Mouse (Mus musculus) left cerebral cortex, postnatal 14 days (tissue): Measurements from ENCODE around the gene Copz1. TPM values are rescaled to one million over a fixed set of nuclear protein-coding genes. Genes with fewer than 3 reads are reported as not detected.

ENCODE experiments used
- DNase-seq, 2 experiments: peaks; one replicate each; pipeline ENCODE4 v3.0.0; 2021 to 2022; ENCODE audit warnings: low spot score in 2 of 2, mixed read lengths in 1 of 2
- intact Hi-C: fragments of 180-260 bp; cut with DNase I; formaldehyde crosslinking; loops from one replicate; pipeline ENCODE4 v1.15.1; 2025
- total RNA-seq, 2 experiments: library from RNA; stranded (reverse); gene quantifications; 2 replicates each; pipeline ENCODE4 v1.2.3; 2021

Copz1 gene
- total RNA-seq, 2 experiments from 2014 or later: 107 to 114 TPM

DNA sequence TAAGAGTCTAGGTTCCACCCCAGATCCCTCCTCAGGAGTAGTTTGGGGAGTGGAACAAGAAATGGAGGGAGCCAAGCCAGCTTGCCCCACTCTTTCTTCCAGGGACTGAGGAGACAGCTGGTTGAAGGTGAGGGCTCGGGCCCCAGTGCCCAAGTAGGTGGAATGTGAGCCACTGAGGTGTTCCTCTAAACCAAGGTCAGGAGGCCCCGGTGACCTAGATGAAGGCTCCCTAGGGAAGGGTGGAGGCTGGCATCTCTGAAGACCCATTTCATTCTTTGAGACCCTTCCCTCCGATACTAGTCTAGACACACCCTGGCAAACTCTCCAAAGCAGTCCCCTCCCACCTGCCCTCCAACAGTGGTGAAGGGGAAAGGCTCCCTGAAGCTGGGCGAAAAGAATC is 49.9 kb downstream of the Copz1 start:
- DNase-seq: no peak
- intact Hi-C loops: no loop called here

DNA sequence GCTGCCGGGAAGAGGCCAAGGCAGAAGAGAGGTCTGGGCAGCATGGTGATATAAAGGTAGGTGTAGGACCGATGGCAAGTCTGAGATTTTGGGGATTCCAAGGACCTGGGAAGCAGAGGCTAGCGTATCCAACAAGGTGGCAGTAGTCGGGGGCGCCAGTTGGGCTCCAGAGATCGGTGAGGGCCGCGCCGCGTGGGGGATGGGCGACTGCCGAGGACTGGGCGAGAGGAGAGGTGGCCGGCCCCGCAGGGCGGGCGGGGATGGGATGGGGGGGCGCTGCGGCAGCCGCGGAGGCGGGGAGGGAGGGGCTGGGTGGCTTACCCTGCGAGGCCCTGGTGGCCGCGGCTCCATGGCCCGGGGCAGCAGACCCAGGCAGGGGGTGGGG is 50.5 kb downstream of the Copz1 start:
- no peak for DNase-seq
- intact Hi-C loops: no loop called here

DNA sequence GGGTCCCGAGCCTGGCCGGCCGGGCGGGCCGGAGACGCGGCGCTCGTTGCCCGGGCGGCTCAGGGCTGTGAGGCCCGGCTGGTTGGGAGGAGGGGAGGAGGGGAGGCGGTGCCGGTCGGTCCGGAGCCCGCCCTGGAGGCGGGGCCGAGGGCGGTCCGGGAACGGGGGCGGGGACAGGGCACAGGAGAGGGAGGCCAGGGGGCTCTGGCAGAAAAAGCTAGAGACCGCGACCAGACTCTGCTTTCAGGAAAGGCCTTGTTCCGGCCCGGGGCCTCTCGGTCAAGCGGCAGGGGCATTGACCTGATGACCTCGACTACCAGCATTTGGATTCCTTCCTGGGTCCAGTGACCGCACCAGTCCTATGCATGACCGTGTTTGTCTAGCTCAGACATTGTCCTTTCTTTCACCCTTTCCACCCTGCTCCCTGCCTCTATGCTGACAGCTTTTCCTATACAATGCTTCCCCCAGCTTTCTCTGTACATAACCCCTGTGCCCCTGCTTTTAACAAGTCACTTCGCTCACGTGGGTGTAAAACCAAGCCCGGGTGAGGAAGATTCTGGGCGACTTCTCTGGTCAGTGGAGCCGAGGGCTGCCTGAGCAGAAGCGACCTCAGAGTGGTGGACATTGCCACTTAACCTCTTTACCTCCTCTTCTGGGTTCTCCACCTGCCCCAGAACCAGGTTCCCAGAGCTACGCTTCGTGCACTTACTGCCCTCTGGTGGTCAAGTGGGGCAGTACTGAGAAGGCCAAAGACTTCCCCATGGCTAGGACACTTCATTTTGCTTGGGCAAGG is 51.1 kb downstream of the Copz1 start:
- intact Hi-C loops: no loop called here
- peak; percentile 69 to 79 for DNase-seq

DNA sequence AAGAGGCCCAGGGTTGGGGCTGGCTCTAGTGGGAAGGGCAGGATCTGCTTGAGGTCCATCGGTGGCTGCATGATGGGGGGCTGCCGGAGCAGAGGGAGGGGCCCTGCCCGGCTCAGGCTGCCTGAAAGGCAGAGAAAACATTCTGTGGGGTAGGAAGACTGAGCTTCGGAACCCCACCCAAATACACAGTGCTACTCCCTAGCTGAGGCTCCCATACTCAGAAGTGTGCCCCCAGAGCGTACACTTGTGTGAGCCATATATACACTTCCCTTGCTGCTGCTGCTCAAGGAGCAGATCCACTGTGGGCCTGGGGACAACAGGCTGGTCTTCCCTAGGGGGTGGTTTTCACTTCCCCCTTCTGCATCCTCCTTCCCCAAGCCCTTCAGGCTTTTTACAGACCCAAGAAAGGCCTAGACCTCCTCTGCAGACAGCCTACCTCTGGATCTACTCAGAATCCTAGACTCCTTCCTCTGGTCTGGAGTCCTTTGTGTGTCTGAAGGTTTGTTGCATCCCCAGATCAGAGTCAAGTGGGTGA is 60.6 kb downstream of the Copz1 start:
- intact Hi-C loops: no loop called here

DNA sequence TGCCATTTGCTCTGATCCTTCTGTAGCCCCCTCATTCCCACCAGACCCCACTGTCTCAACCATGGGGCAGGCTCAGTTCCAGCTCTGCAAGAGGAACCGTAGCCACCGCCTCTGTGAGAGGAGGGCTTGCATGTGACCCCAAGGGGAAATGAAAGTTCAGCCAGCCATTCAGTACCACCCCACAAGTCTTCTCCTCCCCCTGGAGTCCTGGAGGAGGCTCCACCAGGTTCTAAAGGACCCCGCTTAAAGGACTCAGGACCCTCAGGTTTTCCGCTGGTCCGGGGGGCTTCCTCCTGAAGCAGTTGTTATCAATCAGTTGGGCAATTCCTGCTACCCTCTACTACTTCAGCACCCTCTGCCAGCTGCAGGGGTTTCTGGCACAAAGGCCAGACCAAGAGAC is 61.2 kb downstream of the Copz1 start:
- DNase-seq: no peak
- intact Hi-C loops: no loop called here

More for the DNA sequence above, 60.6 kb downstream of the Copz1 start:
- DNase-seq: no peak

DNA sequence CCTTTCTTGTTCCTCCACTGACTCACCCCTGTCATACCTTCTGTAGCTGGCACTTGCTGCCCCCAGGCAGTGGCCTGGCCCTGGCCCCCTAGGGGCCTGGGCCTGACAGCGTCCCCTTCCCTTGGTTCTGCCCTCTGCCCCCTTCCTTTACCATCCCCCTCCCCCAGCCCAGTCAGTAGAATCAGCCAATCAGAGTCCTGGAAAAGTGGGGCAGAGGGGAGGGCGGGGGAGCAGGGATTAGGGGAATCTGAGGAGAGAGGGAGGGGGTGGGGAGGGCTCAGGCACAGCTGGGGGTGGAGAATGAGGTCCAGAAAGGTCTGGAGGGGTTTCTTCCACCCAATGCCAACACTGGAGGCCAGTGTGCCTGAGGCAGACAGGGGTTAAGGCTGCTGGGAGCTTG is 61.7 kb downstream of the Copz1 start:
- DNase-seq: no peak
- intact Hi-C loops: no loop called here

DNA sequence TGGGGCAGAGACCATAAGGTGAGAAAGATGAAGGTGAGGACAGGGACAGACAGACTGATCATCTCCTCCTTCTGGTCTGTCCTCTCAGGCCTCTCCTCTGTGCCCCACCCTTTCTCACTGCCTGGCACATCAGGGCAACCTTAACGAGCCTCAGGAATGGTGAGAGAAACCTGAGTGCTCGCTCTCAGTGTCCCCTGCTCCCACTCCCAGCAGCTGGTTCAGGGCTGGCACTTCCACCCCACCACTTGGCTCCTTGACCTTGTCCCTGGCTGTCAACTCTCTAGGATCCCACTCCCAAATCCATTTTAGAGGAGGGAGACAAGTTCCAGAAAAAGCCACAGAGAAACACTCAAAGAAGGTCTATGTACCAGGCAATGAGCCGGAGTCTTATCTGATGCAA is 62.5 kb downstream of the Copz1 start:
- intact Hi-C loops: no loop called here

DNA sequence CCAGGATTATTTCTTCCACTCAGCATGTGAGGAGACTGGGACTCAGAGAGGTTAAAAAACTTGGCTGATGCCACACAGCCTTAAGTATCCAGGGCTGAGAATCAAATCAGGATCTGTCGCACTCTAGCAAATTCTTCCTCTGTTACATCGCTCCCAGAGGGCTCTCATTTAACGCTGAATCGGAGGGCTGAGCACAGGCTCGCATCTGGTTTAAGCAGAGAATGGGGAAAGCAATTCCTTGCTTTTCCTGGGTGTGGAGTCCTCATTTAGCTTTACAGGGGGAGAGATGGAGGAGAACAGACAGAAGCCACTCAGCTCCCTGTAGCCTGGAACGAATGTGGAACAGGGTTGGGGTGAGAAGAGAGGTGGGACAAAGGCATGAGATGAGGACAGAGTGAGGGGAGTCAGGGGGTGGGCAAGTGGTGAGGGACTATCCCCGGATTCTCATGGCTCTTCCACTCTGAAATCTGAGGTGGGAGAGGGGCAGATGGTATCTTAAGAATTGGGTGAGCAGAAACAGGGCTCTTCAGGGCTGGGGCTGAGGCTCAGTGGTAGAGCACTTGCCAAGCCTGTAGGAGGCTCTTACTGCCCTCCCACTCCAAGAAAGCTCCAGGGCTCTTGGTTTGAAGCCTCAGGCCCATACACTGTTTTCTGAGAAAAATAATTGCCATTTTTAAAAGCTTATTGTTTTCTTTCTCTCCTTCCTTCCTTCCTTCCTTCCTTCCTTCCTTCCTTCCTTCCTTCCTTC is 63.1 kb downstream of the Copz1 start:
- intact Hi-C loops: no loop called here
- no peak for DNase-seq

More for the DNA sequence above, 62.5 kb downstream of the Copz1 start:
- no peak for DNase-seq

DNA sequence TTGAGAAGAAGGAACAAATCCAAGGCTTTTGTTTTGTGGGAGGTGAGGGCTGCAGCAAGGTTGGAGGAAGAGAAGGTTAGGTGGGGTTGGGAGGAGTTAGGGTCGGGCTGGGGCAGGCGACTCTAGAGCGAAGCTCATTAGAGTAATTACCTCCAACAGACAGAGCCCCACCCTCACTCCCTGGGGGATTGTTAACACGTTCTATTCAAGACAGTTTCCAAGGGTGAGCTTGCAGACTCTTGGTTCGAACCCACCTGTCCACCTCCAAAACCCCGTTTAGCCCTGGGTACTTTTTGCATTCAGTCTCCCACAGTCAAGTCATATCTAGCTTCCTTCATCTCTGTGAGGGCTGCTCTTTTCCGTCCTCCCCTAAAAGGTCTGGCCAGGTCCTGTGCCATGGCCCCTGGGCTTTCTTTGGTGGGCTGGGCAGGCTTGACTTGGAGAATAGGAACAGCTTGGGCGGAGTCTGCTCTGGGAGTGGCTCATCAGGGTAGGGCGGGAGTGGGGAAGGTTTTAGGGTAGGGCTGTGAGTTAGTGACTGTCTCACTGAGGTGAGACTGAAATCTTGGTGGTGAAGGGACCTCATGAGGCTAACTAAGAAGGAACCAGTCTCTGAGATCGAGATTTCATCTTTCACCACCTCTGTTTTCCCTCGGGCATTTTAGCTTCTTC is 64.6 kb downstream of the Copz1 start:
- intact Hi-C loops: no loop called here
- no peak for DNase-seq

DNA sequence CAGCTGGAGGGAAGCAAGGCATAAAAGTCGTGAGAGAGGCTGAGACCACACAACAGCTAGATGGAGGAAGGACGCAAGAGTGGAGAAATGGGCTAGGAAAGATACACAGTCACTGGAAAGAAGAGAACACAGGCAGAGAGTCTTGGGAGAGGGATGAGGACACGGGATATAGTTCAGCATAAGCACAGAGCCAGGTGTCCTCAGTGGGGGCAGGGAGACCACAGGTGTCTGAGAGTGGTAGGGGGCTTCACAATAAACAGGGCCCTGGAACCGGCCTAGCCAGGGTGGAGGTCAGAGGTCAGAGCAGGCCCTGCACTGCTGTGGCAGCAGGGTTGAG is 66.3 kb downstream of the Copz1 start:
- no peak for DNase-seq
- intact Hi-C loops: no loop called here

DNA sequence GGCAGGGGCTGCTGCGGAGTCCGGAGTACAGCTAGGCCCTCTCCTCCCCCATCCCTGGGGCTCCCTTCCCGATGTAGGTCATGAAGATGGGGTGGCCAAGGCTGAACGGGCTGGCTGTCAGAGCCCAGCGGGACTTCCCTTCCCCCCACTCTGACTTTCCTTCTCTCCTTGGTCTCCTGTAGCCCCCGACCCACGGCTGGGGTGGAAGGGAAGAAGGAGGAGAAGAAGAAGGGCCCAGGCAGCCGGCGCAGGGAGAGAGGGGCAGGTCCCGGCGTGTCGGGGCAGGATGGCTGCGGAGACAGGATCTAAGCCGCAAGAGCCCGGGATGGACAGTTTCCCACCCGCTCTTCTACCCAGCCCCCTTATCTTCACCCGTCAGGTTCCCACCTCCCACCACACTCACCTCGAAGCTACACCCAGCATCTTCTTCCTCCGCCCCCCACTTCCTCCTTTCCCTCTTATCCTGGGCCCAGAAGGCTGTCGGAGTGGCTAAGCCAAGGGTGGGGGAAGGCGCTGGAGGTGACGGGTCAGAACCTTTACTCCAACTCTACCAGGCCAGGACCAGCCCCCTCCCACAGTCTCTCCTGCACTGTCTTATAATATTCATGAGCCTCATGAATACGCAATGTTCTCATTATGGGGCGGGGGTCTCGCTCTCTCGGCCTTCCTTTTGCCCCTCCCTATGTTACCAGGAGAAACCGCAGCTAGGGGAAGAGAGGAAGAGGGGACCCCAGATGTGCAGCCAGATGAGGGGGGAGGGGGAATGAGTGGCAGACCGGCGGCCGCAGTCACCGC is 66.8 kb downstream of the Copz1 start:
- no peak for DNase-seq
- intact Hi-C loops: no loop called here

DNA sequence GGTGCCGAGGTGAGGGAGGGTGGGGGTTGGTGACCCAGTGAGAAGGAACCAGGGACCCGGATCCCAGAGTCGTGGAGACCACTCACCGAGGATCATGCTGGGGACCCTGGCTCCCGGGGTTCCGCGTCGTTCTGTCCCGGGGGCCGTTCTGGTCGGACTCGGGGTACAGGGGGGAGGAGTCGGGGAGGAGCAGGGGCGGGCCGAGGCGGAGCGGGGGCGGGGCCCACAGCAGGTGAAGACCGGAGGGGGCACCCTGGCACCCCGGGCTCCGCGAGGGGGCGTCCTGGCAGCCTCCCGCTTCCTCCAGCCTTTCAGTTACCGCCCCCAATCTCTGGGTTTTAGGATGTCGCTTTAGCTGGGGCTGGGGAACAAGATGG is 67.4 kb downstream of the Copz1 start, which contains the start of gene Zfp385a:
TSS of gene Zfp385a (minus strand) at position 133 of the 377 bp plus-strand sequence.
- DNase-seq: peak; percentile 77 to 80
- intact Hi-C loops: no loop called here

DNA sequence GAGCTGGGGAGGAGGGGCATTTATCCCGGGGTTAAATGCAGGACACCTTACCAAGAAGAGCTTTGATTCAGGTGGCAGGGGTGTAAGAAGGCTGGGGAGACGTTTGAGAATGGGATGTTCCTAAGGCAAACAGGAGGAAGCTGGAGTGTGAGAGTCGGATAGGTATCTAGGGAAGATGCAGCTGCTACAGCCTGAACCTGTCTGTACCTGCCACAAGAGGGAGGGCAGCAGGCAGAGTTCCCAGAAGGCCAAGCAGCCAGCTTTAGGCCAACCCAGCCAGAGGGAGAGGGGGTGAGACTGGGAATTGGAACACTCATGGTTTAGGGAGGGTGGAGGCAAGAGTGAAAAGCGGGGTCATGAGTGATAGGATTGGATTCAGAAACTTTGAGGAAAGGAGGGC is 68.3 kb downstream of the Copz1 start:
- intact Hi-C loops: no loop called here
- DNase-seq: no peak

DNA sequence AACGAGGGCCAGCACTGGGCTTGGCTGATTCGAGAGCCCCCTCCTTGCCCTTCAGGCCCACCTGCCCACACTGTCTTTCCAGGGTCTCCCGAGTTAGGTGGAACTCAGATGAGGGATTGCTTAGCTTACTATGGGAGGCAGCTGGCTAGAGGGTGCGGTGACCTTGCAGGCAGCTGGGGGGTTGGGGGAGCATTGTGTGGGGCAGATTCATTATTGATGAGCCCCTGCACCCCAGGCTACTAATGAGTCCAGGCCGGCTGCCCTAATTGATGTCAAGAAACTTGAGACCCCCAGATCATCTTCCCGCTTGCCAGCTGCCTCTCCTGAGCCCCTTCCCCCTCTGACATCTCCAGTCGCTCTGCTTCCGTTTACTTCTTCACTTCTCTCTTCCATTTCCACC is 69.0 kb downstream of the Copz1 start:
- DNase-seq: no peak
- intact Hi-C loops: no loop called here

DNA sequence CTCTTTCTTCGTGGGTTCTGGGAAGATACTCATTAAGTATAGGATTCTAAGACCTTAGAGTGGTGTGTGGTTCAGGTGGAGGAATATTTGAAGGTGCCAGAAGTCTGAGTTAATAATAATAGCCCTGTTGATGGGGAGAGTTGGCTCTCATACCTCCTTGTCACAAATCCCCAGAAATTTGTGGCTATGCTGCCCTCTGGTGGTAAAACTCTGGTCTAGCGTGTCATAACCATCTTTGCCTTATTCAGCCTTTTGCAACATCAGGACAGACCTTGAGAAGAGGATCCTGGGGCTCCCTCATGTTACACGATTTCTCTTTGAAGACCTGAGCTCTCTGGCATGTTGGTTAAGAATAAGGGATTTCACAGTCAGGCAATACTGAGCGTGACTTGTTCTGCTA is 69.9 kb downstream of the Copz1 start:
- DNase-seq: peak; percentile 85 to 87
- intact Hi-C loops: no loop called here

DNA sequence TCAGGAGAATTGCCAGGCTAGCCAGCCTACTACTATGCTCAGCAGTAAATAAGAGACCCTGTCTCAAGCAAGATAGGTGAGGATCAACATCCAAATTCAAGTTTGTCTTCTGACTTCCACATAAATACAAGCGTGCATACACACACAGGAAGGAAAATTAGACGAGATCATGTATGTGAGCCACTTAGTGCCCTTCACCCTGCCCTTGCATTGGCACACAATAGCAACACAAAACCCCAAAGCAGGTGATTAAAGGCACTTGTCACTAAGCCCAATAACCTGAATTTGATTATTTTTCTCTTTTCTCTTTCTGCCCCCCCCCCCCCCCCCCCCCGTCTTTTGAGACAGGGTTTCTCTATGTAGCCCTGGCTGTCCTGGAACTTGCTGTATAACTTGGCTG is 70.5 kb downstream of the Copz1 start:
- DNase-seq: no peak
- intact Hi-C loops: no loop called here

DNA sequence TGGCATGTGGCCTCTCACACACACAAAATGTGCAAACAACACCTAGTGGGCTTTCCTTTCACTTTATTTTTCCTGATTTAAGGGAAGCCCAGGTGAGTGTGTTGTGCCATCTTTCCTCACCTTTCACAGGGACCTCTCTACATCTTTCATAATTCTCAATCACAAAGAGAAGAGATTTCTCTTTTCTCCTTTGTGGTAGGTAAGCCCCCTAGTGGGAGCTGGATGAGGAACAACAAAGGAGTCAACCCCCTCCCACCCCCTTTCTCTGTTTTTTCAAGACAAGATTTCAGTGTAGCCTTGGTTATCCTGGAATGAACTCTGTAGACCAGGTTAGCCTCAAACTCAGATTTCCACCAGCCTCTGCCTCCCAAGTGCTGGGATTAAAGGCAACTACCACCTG is 71.0 kb downstream of the Copz1 start:
- no peak for DNase-seq
- intact Hi-C loops: no loop called here

DNA sequence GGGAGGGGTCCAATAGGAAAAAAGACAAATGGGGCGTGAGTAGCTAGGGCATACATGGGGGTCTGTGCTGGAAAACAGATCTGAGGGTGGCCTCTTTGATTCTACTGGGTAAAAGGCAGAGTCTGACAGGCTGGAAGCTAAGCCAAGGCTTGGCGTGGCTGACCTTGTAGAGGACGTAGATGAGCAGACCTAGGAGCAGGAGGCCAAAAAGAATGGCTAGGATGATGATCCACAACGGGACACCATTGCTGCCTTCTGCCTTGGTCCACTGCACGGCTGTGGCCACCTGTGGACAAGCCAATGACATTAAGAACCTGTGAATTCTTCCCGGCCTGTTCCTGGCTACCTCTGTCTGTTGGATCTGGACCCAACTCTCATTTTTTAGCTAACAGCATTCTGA is 73.3 kb downstream of the Copz1 start:
- intact Hi-C loops: no loop called here
- DNase-seq: no peak

DNA sequence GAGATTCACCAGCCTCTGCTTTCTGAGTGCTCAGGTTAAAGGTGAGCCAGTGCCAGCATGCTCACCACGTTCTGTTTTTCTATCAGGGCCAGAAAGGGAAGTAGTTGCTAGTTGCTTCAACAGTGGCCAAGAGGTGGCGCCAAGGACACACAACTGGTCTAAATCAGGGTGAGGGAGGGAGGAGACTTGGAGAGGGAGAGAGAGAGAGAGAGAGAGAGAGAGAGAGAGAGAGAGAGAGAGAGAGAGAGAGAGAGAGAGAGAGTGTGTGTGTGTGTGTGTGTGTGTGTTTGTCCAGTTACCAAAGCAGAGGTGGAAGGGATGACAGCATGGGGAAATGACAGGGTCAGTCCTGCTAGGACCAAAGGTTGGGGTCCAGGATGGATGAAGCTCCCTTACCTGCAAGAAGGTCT is 74.8 kb downstream of the Copz1 start:
- intact Hi-C loops: loop anchor here (1.0 kb wide), 1 partner anchor 41 kb away; no protein-coding TSS in a partner anchor
- DNase-seq: peak; percentile 70 to 78
